Mouse (Mus musculus): ENCODE data around the gene Fkbp9. TPM values are rescaled to one million over a fixed set of nuclear protein-coding genes. Genes with fewer than 3 reads are reported as not detected.

Fkbp9 gene
- polyA plus RNA-seq, 1 experiment: 31.8 TPM

GRCm38 (mm10) chr6:56901336-56901735 is 69.5 kb downstream of the Fkbp9 start:
- TF ChIP-seq CTCF (IDR thresholded peaks at IDR 0.05; ENCODE audit: extremely low read depth, insufficient read depth, low read length) (no peak), POLR2A (IDR thresholded peaks at IDR 0.05; ENCODE audit: extremely low read depth, insufficient read depth, low read length) (no peak)
- peak overlapping the region; percentile 27; the same call in 1 of the 2 replicates for H3K4me3 ChIP-seq (ENCODE audit: insufficient read depth, low read length)
- H3K27ac ChIP-seq (ENCODE audit: insufficient read depth, low read length): no peak overlapping the region
- peaks cover 8% of the 10 kb centered on the region; the same call in 1 of the 2 replicates for H3K4me1 ChIP-seq (ENCODE audit: control insufficient read depth, insufficient read depth, low read length)

- peaks cover 8% of the 10 kb centered on the region; the same call in 1 of the 2 replicates for H3K4me1 ChIP-seq (ENCODE audit: control insufficient read depth, insufficient read depth, low read length)
- peak overlapping the region; percentile 27 for H3K4me3 ChIP-seq (ENCODE audit: insufficient read depth, low read length)
- H3K27ac ChIP-seq (ENCODE audit: insufficient read depth, low read length): no peak overlapping the region
- TF ChIP-seq CTCF (IDR thresholded peaks at IDR 0.05; ENCODE audit: extremely low read depth, insufficient read depth, low read length): no peak
- TF ChIP-seq POLR2A (IDR thresholded peaks at IDR 0.05; ENCODE audit: extremely low read depth, insufficient read depth, low read length): peak; percentile 42
These were observed 70.0 kb downstream of the Fkbp9 start for GRCm38 (mm10) chr6:56901824-56902386.

- no peak overlapping the region for H3K27ac ChIP-seq (ENCODE audit: insufficient read depth, low read length)
- TF ChIP-seq CTCF (IDR thresholded peaks at IDR 0.05; ENCODE audit: extremely low read depth, insufficient read depth, low read length) (no peak), POLR2A (IDR thresholded peaks at IDR 0.05; ENCODE audit: extremely low read depth, insufficient read depth, low read length) (no peak)
These were observed 71.0 kb downstream of the Fkbp9 start for GRCm38 (mm10) chr6:56902606-56903520.

GRCm38 (mm10) chr6:56903831-56904230 is 72.0 kb downstream of the Fkbp9 start:
- H3K4me1 ChIP-seq (ENCODE audit: control insufficient read depth, insufficient read depth, low read length): peaks cover 8% of the 10 kb centered on the region; the same call in 1 of the 2 replicates
- H3K4me3 ChIP-seq (ENCODE audit: insufficient read depth, low read length): no peak overlapping the region
- TF ChIP-seq CTCF (IDR thresholded peaks at IDR 0.05; ENCODE audit: extremely low read depth, insufficient read depth, low read length) (no peak), POLR2A (IDR thresholded peaks at IDR 0.05; ENCODE audit: extremely low read depth, insufficient read depth, low read length) (no peak)
- peak overlapping the region; percentile 45; the same call in 1 of the 2 replicates for H3K27ac ChIP-seq (ENCODE audit: insufficient read depth, low read length)

More at GRCm38 (mm10) chr6:56902606-56903520, 71.0 kb downstream of the Fkbp9 start:
- H3K4me1 ChIP-seq (ENCODE audit: control insufficient read depth, insufficient read depth, low read length): peaks cover 8% of the 10 kb centered on the region; the same call in 1 of the 2 replicates
- no peak overlapping the region for H3K4me3 ChIP-seq (ENCODE audit: insufficient read depth, low read length)

GRCm38 (mm10) chr6:56904330-56904729 is 72.5 kb downstream of the Fkbp9 start:
- Histone ChIP-seq H3K27ac (ENCODE audit: insufficient read depth, low read length) (no peak overlapping the region), H3K4me1 (ENCODE audit: control insufficient read depth, insufficient read depth, low read length) (peaks cover 8% of the 10 kb centered on the region; the same call in 1 of the 2 replicates), H3K4me3 (ENCODE audit: insufficient read depth, low read length) (no peak overlapping the region)
- TF ChIP-seq CTCF (IDR thresholded peaks at IDR 0.05; ENCODE audit: extremely low read depth, insufficient read depth, low read length): no peak

- TF ChIP-seq CTCF (IDR thresholded peaks at IDR 0.05; ENCODE audit: extremely low read depth, insufficient read depth, low read length) (no peak), POLR2A (IDR thresholded peaks at IDR 0.05; ENCODE audit: extremely low read depth, insufficient read depth, low read length) (no peak)
- H3K4me1 ChIP-seq (ENCODE audit: control insufficient read depth, insufficient read depth, low read length): peaks cover 8% of the 10 kb centered on the region; the same call in 1 of the 2 replicates
- no peak overlapping the region for H3K27ac ChIP-seq (ENCODE audit: insufficient read depth, low read length)
- no peak overlapping the region for H3K4me3 ChIP-seq (ENCODE audit: insufficient read depth, low read length)
These were observed 73.1 kb downstream of the Fkbp9 start for GRCm38 (mm10) chr6:56904982-56905381.

- no peak for TF ChIP-seq CTCF (IDR thresholded peaks at IDR 0.05; ENCODE audit: extremely low read depth, insufficient read depth, low read length)
- TF ChIP-seq POLR2A (IDR thresholded peaks at IDR 0.05; ENCODE audit: extremely low read depth, insufficient read depth, low read length): no peak
- H3K4me1 ChIP-seq (ENCODE audit: control insufficient read depth, insufficient read depth, low read length): peaks cover 8% of the 10 kb centered on the region; the same call in 1 of the 2 replicates
- H3K27ac ChIP-seq (ENCODE audit: insufficient read depth, low read length): no peak overlapping the region
- no peak overlapping the region for H3K4me3 ChIP-seq (ENCODE audit: insufficient read depth, low read length)
These were observed 73.6 kb downstream of the Fkbp9 start for GRCm38 (mm10) chr6:56905486-56905885.

- Histone ChIP-seq H3K27ac (ENCODE audit: insufficient read depth, low read length) (no peak overlapping the region), H3K4me1 (ENCODE audit: control insufficient read depth, insufficient read depth, low read length) (peaks cover 7% of the 10 kb centered on the region; the same call in 1 of the 2 replicates), H3K4me3 (ENCODE audit: insufficient read depth, low read length) (no peak overlapping the region)
- TF ChIP-seq POLR2A (IDR thresholded peaks at IDR 0.05; ENCODE audit: extremely low read depth, insufficient read depth, low read length): no peak
- no peak for TF ChIP-seq CTCF (IDR thresholded peaks at IDR 0.05; ENCODE audit: extremely low read depth, insufficient read depth, low read length)
These were observed 74.4 kb downstream of the Fkbp9 start for GRCm38 (mm10) chr6:56906121-56906846.

GRCm38 (mm10) chr6:56907973-56908372 is 76.1 kb downstream of the Fkbp9 start:
- no peak overlapping the region for H3K4me3 ChIP-seq (ENCODE audit: insufficient read depth, low read length)
- peaks cover 4% of the 10 kb centered on the region; the same call in 1 of the 2 replicates for H3K4me1 ChIP-seq (ENCODE audit: control insufficient read depth, insufficient read depth, low read length)
- H3K27ac ChIP-seq (ENCODE audit: insufficient read depth, low read length): no peak overlapping the region
- TF ChIP-seq POLR2A (IDR thresholded peaks at IDR 0.05; ENCODE audit: extremely low read depth, insufficient read depth, low read length): no peak
